In genomic region chr10:50136165-50136564, GRCm38 (mm10) we compare ENCODE assay signal across 17 mouse cellular contexts.
"Had no signal": no experiment of that assay in that cellular context is flagged by ENCODE, and none has a peak within 500 bp of the region (broad histone marks: within the 10 kb centered on the region; RNA-seq: fewer than 3 reads in every experiment).

No protein-coding gene starts in this region.

- DNase-seq: kidney, adult 9 months; kidney, postnatal 4 days; lung, embryonic 14.5 days; lung, postnatal 10 days; lung, postnatal 4 days; right cerebral cortex, postnatal 14 days; thymus, postnatal 36 days had no signal

- ATAC-seq: liver, embryonic 12.5 days; midbrain, embryonic 16.5 days had no signal

- H3K9me3 ChIP-seq: limb, embryonic 15.5 days; liver, embryonic 12.5 days; midbrain, embryonic 12.5 days; neural tube, embryonic 13.5 days; stomach, embryonic 15.5 days had no signal

- H3K36me3 ChIP-seq: limb, embryonic 15.5 days; liver, embryonic 12.5 days; midbrain, embryonic 12.5 days; neural tube, embryonic 13.5 days; stomach, embryonic 15.5 days had no signal

- H3K27me3 ChIP-seq: limb, embryonic 15.5 days; liver, embryonic 12.5 days; megakaryocyte, embryonic 14.5 days; midbrain, embryonic 12.5 days; neural tube, embryonic 13.5 days; stomach, embryonic 15.5 days had no signal

- H3K4me3 ChIP-seq: layer of hippocampus, adult 2 months; left cerebral cortex, adult 2 months; limb, embryonic 15.5 days; liver, embryonic 12.5 days; megakaryocyte, embryonic 14.5 days; midbrain, embryonic 12.5 days; neural tube, embryonic 13.5 days; stomach, embryonic 15.5 days had no signal

- H3K9ac ChIP-seq: limb, embryonic 15.5 days; liver, embryonic 12.5 days; lung, embryonic 14.5 days; midbrain, embryonic 12.5 days; neural tube, embryonic 13.5 days; stomach, embryonic 15.5 days had no signal

- H3K27ac ChIP-seq: kidney, postnatal 0 days; layer of hippocampus, adult 2 months; left cerebral cortex, adult 2 months; limb, embryonic 15.5 days; liver, embryonic 12.5 days; midbrain, embryonic 12.5 days; neural tube, embryonic 13.5 days; stomach, embryonic 15.5 days had no signal

- H3K4me2 ChIP-seq: limb, embryonic 15.5 days; liver, embryonic 12.5 days; lung, embryonic 14.5 days; midbrain, embryonic 12.5 days; neural tube, embryonic 13.5 days; stomach, embryonic 15.5 days had no signal

- H3K4me1 ChIP-seq: limb, embryonic 15.5 days; liver, embryonic 12.5 days; megakaryocyte, embryonic 14.5 days; midbrain, embryonic 12.5 days; neural tube, embryonic 13.5 days; stomach, embryonic 15.5 days had no signal
